Comparison of ENCODE assay signal across 10 mouse cellular contexts in genomic region chr14:118157146-118157545, GRCm38 (mm10). TPM values are rescaled to one million over a fixed set of nuclear protein-coding genes. Genes with fewer than 3 reads are reported as not detected.
DNase-seq lines count a peak whose midpoint lies in the region; ATAC-seq lines count a peak whose summit lies in the region.
"Had no signal": no experiment of that assay in that cellular context is flagged by ENCODE, and none has a peak within 500 bp of the region (broad histone marks: within the 10 kb centered on the region; RNA-seq: fewer than 3 reads in every experiment).

No protein-coding gene starts in this region.

- H3K4me3 ChIP-seq in hindbrain, embryonic 11.5 days (ENCODE audit: low read depth, low read length): no peak overlapping the region
- no peak overlapping the region for H3K4me3 ChIP-seq in hindbrain, embryonic 16.5 days (ENCODE audit: low read length)
- no peak overlapping the region for H3K4me3 ChIP-seq in midbrain, embryonic 14.5 days (replicated peaks; ENCODE audit: low read depth, low read length)
- H3K4me3 ChIP-seq: embryonic facial prominence, embryonic 15.5 days; limb, embryonic 13.5 days had no signal

- H3K9ac ChIP-seq in hindbrain, embryonic 11.5 days (ENCODE audit: low read depth, low read length): no peak overlapping the region
- no peak overlapping the region for H3K9ac ChIP-seq in hindbrain, embryonic 16.5 days (ENCODE audit: low read depth, low read length)
- H3K9ac ChIP-seq in midbrain, embryonic 14.5 days (replicated peaks; ENCODE audit: low read length): no peak overlapping the region
- H3K9ac ChIP-seq: embryonic facial prominence, embryonic 15.5 days; limb, embryonic 13.5 days had no signal

- peak; percentile 80 for DNase-seq in hindbrain, embryonic 11.5 days (ENCODE audit: low spot score)
- DNase-seq in CD4-positive helper T cell, adult 2 months (ENCODE audit: low read depth, low spot score): peak; percentile 55
- peak; percentile 73 for DNase-seq in ZHBTc4 (ENCODE audit: low read depth, low spot score)
- DNase-seq in embryo, embryonic 9.5 days (ENCODE audit: extremely low spot score): peak; percentile 63
- peak; percentile 50 for DNase-seq in layer of hippocampus, adult 9-10 months (ENCODE audit: low spot score)
- peak; percentile 79 for DNase-seq in midbrain, embryonic 14.5 days
- DNase-seq in thymus, postnatal 10 days (ENCODE audit: low spot score in 2 of 2): peak; percentile 35 to 70

- H3K27ac ChIP-seq in hindbrain, embryonic 11.5 days (ENCODE audit: low read depth, low read length): no peak overlapping the region
- H3K27ac ChIP-seq in hindbrain, embryonic 16.5 days (ENCODE audit: low read depth, low read length): no peak overlapping the region
- H3K27ac ChIP-seq in midbrain, embryonic 14.5 days (replicated peaks; ENCODE audit: low read depth, low read length): no peak overlapping the region
- H3K27ac ChIP-seq: embryonic facial prominence, embryonic 15.5 days; limb, embryonic 13.5 days had no signal

- H3K4me1 ChIP-seq in hindbrain, embryonic 11.5 days (replicated peaks; ENCODE audit: control insufficient read depth, insufficient read depth, low read length): no peaks in the 10 kb centered on the region
- no peaks in the 10 kb centered on the region for H3K4me1 ChIP-seq in hindbrain, embryonic 16.5 days (ENCODE audit: control insufficient read depth, insufficient read depth, low read depth, low read length)
- H3K4me1 ChIP-seq in midbrain, embryonic 14.5 days (ENCODE audit: control insufficient read depth, insufficient read depth, low read length): no peaks in the 10 kb centered on the region
- H3K4me1 ChIP-seq: embryonic facial prominence, embryonic 15.5 days; limb, embryonic 13.5 days had no signal

- H3K4me2 ChIP-seq in hindbrain, embryonic 11.5 days (replicated peaks; ENCODE audit: low read depth, low read length): no peak overlapping the region
- H3K4me2 ChIP-seq in hindbrain, embryonic 16.5 days (ENCODE audit: low read length): no peak overlapping the region
- no peak overlapping the region for H3K4me2 ChIP-seq in midbrain, embryonic 14.5 days (ENCODE audit: low read length)
- H3K4me2 ChIP-seq: embryonic facial prominence, embryonic 15.5 days; limb, embryonic 13.5 days had no signal

- no peak for ATAC-seq in hindbrain, embryonic 11.5 days (ENCODE audit: low FRiP score)
- no peak; the same call in 1 of the 2 replicates for ATAC-seq in hindbrain, embryonic 16.5 days
- no peak for ATAC-seq in midbrain, embryonic 14.5 days (ENCODE audit: low FRiP score, low TSS enrichment)

- WGBS in hindbrain, embryonic 11.5 days: 26% methylated on average over 5 of the region's 5 CpGs
- 22% methylated on average over 5 of the region's 5 CpGs for WGBS in hindbrain, embryonic 16.5 days
- WGBS in midbrain, embryonic 14.5 days: 17% methylated on average over 5 of the region's 5 CpGs

- no peaks in the 10 kb centered on the region for H3K9me3 ChIP-seq in hindbrain, embryonic 11.5 days (ENCODE audit: control insufficient read depth, low read length)
- H3K9me3 ChIP-seq in hindbrain, embryonic 16.5 days (ENCODE audit: control insufficient read depth, low read length): no peaks in the 10 kb centered on the region
- no peaks in the 10 kb centered on the region for H3K9me3 ChIP-seq in midbrain, embryonic 14.5 days (ENCODE audit: control insufficient read depth, low read length)
- H3K9me3 ChIP-seq: embryonic facial prominence, embryonic 15.5 days; limb, embryonic 13.5 days had no signal

- H3K27me3 ChIP-seq in hindbrain, embryonic 11.5 days (ENCODE audit: control insufficient read depth, insufficient read depth, low read length): no peaks in the 10 kb centered on the region
- no peaks in the 10 kb centered on the region for H3K27me3 ChIP-seq in hindbrain, embryonic 16.5 days (replicated peaks; ENCODE audit: control insufficient read depth, insufficient read depth, low read length)
- no peaks in the 10 kb centered on the region for H3K27me3 ChIP-seq in midbrain, embryonic 14.5 days (ENCODE audit: control insufficient read depth, insufficient read depth, low read length)
- H3K27me3 ChIP-seq: embryonic facial prominence, embryonic 15.5 days; limb, embryonic 13.5 days had no signal

- 0 out of 2 replicates have a peak, but pooled peaks cover 2% of the 10 kb centered on the region for H3K36me3 ChIP-seq in hindbrain, embryonic 11.5 days (ENCODE audit: control insufficient read depth, insufficient read depth, low read length)
- H3K36me3 ChIP-seq in hindbrain, embryonic 16.5 days (ENCODE audit: control insufficient read depth, insufficient read depth, low read length): peaks cover 28% of the 10 kb centered on the region
- peaks cover 39% of the 10 kb centered on the region for H3K36me3 ChIP-seq in midbrain, embryonic 14.5 days (ENCODE audit: control insufficient read depth, insufficient read depth, low read length)

RNA-seq across cellular contexts. Expression of gene Gpr180, which starts 20.2 kb away (rescaled TPM):
- polyA plus RNA-seq in hindbrain, embryonic 11.5 days (2014; fragmentation: Nextera tagmentation; extraction: Ambion mirVana): 35.8 and 36.2 TPM in 2 replicates
- 49.4 and 49.8 TPM in 2 replicates for polyA plus RNA-seq in hindbrain, embryonic 16.5 days (2015; fragmentation: Nextera tagmentation; extraction: Ambion mirVana)
- polyA plus RNA-seq in midbrain, embryonic 14.5 days (2014; fragmentation: Nextera tagmentation; extraction: Ambion mirVana): 33.4 and 38.8 TPM in 2 replicates

RNA-seq across cellular contexts. Expression of gene Tgds, which starts 24.6 kb away (rescaled TPM):
- polyA plus RNA-seq in hindbrain, embryonic 11.5 days (2014; fragmentation: Nextera tagmentation; extraction: Ambion mirVana): 31.9 and 32.3 TPM in 2 replicates
- polyA plus RNA-seq in hindbrain, embryonic 16.5 days (2015; fragmentation: Nextera tagmentation; extraction: Ambion mirVana): 15.3 and 16.1 TPM in 2 replicates
- 17.9 and 21.8 TPM in 2 replicates for polyA plus RNA-seq in midbrain, embryonic 14.5 days (2014; fragmentation: Nextera tagmentation; extraction: Ambion mirVana)
